Mouse (Mus musculus) megakaryocyte-erythroid progenitor cell, adult 5-6 weeks (primary cell): Measurements from ENCODE around the gene Neil3. TPM values are rescaled to one million over a fixed set of nuclear protein-coding genes. Genes with fewer than 3 reads are reported as not detected.

Experiments used
- ATAC-seq: replicated peaks from 2 replicates; pipeline ENCODE4 v1.8.0; 2016; ENCODE audit warnings: mild to moderate bottlenecking, inconsistent platforms; ENCODE audit not compliant: severe bottlenecking, poor library complexity, low FRiP score, low TSS enrichment
- total RNA-seq, 2 experiments: library from RNA; stranded (forward) in 1 of 2; stranded (reverse) in 1 of 2; fragments of 200-1000, 215-1000 nt in 1 of 2; fragments of >200 nt in 1 of 2; fragmentation: Nextera tagmentation in 1 of 2; gene quantifications; 2 replicates each; pipeline ENCODE4 v1.2.3; 2014 to 2017

Neil3 gene
- total RNA-seq (2014; fragmentation: Nextera tagmentation) (32.8 and 44.6 TPM in 2 replicates), total RNA-seq (2017) (19.4 and 20.2 TPM in 2 replicates)

DNA sequence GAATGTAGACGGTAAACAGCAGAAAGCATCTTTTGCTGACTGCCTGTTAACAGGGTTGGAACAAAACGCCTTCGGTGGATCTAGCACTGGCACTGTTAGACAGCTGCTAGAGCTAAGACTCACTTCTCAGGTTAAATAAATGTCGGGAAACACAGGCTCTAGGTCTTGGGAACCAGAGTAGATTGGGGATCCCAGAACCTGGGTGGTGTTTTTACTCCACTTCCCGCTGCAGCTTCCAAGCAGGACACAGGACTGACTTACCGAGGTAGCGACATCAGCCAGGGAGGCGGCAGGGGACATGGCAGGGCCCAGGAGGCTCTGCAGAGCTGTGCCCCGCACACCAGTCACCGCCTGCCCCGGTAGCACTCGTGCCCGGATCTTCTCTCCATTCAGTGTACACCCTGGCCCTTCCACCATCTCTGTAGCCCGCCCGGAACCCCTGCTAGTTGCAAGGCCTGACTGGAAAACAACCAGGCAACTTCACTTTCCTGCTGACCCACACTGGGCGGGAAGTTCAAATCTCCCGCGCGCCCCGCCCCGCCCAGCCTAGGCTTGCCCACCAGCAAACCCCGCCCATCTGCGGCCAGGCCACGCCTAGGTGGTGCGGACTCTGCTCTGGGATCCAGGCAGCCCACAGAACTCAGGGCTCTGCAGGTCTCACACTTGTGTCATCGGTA is at the start of gene Neil3:
Gene Neil3, minus strand, starts transcription at position 571 of the 677 bp plus-strand sequence.
- peak; percentile 96 for ATAC-seq

DNA sequence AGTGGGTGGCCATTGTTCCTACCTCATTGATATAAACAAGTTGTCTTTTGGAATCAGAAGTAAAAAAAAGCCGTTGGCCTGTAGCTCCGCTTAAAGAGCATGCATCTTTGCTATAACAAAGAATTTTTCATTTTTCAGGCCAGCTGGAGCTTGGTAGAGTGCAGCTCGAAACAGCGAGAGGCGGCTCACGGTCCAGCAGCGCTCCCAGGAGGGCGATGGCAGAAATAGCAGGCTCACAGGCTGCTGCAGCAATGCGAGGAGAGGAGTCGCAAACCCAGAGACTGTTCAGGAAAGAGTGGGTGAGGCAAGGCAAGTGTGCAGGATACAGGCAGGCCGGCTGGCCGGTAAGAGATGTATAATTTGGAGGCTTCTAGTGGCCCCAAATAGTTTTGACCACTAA is 42.0 kb upstream of the Neil3 start:
- ATAC-seq, result no peak

DNA sequence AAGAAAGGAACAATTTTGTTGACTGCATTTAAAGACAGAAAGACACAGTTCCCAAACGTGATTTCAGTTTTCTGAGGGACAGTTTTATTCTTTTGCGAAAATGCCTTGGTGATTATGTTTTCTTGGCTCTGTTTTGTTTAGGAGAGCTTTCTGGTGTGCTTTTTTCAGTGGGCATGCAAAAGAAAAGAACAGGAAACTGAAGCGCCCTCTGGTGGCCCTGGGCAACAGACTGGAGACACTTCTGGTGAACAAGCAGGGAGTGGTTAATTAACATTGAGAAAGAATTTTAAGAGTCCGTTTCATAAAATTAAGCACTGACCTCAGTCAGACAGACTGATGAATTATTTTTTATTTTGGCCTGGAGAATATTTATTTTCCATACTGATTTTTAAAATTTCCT is 25.1 kb upstream of the Neil3 start:
- ATAC-seq, result peak; percentile 84

DNA sequence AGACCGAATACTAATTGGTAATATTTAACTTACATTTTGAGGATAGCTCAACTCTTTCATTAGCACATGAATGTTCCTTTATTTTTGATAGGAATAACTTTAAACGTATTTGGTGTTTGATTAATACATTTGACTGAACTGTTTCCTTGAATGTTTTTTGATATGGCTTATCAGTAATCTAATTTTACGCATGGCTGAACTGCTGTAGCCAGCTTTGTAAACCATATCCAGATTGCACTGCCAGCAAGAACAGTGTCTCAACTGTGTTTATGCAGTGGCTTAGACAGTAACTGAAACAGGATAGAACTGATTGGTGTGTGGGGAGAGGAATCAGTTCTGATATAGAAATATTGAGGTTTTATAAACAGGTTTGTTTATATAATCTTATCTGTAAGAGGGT is 22.6 kb upstream of the Neil3 start:
- ATAC-seq, result no peak

DNA sequence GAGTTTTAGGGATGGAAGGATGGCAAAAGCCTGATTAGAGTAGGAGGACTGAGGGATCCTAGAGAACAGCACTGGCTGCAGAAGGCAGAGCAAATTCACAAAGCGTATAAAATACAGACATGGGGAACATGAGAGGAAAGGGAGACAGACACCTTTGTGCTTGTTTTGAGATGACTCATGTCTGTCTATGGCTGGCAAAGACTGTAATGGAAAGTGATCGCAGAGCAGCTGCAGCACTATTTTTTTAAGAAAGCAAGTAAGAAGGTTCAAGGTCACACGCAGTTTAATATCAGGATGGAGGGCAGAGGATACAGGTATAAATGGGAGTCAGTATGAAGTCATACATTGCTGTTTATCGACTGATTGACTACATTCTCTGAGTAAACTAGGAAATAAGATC is 8.2 kb downstream of the Neil3 start:
- ATAC-seq, result no peak

DNA sequence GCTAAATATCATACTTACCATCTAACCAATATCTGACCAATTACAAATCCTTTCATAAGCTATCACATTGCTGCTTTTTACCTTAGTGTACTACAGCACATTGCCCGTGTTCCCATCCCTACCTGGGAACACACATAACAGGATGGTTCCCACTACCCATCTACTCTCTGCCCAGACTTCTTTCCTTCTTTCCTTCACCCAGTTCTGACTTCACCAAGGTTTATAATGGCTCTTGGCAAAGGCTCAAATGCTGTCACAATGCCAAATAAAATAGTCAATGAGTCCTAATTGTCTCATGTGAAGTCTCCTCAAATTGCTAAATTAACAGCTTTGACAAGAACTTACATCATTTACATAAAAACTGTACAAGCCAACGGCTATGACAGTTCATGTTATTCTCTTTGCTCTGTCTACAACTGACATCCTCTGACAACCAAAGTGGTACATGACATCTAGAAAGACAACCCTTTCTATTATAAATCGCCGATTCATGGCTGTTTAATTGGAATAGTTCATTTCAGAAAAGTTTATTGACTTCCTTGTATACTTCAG is 9.9 kb downstream of the Neil3 start:
- ATAC-seq, result no peak

DNA sequence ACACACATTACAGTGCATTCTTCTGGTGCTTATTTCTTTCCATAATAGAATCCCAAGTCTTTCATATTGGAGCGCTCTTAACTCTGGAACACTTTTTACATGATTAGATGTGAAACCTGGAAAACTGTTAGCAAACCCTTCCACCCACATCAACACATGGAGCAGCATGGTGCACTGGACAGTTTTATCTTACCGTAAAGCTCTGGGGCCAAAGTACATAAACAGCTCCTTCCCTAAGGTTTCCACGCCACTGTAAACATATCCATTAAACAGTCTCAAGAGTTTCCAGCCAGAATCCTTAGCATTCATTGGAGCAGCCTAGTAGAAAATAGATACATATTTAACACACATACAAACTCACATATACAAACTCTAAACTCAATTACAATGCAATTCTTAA is 15.4 kb downstream of the Neil3 start:
- no peak for ATAC-seq

DNA sequence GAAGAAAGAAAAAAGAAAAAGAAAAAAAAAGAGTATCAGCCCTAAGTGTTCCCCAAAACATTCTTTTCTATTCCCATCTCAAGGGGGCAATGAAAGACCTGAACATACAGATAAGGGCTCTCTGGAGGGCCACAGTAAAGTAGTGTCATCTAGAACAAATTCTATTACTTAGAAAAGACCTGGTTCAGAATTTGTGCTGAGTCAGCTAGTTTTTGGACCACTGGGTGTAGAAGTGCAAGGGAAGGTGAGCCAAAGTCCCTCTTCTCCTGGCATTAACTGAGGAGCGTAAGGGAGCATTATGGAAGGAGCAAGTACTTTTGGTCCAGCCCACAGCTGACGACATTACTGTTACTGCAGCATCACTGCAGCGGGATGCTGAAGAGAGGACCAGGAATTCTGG is 19.7 kb downstream of the Neil3 start:
- no peak for ATAC-seq

DNA sequence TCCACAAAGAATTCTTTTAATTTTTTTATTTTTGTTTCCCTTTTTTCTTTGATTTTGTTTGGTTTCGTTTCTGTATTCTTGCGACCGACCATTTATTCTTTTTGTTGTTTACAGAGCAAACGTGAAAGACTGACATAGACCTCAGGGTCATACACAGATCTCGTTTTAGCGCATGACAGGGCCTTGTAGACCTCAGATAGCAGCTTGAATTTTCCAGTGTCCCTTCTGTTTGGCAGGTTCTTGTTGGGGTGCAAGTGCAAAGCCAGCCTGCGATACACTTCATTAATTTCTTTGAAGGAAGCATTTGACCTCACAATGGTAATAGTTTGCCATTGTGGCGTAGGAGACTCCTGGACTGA is 24.6 kb downstream of the Neil3 start:
- no peak for ATAC-seq

DNA sequence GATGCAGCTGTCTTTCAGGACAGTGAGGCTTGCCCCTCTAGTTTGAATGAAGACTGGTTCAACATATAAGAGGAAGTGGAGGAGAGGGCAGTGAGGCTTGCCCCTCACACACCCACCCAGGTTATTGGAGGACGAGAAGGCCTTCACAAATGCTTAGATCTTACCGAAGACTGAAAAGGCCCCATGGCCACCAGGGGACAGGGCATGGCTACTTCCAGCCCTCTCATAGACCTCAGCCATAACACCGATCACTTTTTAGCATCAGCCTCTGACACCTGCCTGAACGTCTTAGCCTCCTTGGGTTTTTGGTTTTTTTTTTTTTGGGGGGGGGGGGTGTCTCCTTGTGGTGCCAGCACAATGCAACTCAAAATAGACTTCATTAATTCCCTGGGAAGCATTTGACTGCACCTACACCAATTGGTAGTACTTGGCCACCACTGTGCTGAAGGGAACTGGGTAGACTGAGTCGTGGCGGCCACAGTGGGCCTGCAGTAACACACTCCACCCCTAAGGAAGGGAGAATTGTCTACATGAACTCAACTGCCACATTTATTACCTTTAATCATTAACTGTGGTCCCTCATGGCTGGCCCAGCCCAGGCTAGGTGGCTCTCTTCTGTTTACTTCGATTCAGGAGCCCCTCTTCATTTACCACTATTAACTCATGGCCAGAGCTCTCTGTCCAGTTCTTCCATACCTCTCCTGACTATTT is 25.1 kb downstream of the Neil3 start:
- ATAC-seq, result no peak

DNA sequence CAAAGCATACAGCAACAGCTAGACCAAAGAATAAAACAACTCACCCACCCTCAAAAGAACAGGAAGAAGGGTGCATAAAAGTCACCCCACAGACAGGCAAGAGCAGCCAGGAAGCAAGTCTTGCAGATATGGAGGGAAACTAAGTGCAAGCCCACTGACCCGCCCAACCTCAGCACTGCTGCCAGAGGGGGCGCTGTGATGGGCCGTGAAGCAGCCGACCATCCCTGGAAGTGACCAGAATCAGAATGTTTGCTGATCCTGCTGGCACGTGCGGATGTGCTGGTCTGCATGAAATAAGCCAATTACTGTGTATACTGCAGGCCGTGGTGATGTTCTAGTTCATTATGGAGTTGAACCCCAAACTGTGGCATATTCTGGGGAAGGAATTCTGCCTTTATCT is 26.6 kb downstream of the Neil3 start:
- ATAC-seq, result no peak; the same call in 1 of the 2 replicates

DNA sequence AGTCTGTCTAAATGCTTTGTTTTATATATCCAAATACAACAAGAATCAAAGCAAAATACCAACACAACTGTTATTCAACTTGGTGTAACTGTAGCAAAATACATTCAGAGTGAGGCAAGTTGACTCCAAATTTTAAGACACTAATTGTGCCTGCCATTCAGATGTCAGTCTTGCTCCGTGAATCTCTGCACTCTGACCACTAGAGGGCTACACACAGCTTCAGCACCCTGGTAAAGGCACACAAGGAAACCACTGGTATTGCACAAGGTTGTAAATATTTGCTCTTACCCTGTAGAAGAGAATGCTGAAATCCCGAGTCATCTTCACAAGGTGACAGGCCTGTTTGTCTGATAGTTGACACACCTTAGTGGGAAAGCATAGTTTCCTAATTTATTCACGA is 31.8 kb downstream of the Neil3 start:
- ATAC-seq, result peak; percentile 100

DNA sequence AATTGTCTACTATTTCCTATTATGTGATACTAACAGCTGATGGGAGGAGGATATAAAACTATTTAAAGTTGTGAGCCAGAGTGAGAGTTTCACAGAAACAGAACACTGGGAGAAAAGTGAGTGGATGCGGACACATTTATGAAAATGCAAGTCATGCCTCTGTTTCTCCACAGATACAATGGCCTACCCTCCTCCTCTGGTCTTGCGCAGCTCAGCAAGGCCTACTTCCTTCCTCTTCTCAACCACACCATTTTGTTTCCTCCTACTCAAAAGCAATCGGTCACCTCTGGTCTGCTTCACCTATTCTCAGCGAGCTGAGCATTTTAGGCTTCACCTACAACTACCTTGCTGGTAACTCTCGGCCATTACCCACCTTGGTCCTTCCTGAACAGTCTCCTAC is 34.0 kb downstream of the Neil3 start:
- ATAC-seq, result 0 out of 2 replicates have a peak, but pooled peaks have one; percentile 27

DNA sequence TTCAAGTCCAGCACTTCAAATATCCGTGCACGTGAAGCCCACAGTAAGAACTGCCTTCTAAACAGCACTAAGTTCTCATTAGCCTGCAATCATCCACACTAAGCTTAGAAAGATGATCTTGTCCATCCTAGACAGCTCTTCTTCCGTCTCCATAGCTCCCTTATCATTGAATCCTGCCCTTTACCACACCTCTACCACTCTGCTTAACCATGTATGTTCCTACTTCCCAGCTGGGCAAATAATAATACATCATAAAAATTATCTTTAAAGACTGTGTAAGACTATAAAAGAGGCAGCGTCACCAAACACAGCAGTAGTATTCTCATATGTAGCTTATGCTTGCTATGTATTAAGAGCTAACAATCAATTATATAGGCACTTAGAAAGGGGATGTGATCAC is 35.2 kb downstream of the Neil3 start:
- no peak for ATAC-seq

DNA sequence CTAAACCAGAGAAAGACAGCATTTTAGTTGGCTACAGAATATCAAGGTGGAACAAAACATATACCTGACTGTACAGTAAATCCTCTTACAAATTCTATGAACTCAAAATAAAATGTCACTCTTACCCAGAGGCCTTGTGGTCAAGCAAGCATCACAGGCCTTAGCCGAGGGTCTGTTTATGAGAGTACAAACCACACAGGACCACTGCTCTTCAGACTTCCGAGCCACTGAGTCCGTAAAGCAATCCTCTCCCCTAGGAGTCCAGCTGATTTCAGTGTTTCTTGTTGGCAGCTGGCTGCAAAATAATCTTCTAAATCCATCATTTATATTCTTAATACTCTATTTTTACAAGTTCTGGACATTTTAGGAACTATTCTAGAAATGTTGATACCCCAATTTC is 38.0 kb downstream of the Neil3 start:
- ATAC-seq, result no peak

DNA sequence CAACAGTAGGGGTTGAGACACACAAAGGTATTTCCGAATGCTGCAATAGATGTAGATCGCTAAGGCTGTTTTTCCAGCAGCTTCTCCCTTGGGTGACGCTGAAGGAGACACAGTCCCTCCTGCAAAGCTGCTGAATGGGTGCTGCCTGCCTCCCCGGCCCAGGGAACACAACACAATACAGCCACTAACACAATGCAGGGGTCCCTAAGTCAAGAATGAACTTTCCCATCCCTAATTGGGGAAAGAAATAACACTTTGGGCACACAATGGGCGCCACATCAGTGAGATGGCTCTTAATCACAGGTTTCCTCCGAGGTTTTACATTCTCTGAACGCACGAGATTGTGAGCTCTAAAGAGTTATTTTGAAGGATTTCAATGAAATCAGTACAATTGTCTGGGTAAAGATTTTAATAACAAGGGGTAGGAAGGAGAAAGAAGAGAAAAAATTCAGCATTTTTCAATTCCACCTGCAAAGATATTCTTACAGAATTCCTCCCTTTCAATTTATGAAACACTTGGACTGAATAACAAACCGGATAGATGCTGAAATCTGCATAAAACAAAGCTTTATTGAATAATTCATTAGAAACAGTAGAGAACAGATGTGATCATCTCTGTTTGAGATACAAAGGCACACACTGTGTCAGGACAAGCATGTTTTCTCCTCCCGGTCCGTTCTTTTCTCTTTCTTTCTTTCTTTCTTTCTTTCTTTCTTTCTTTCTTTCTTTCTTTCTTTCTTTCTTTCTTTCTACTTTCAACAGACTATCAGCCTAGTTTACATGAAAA is 38.6 kb downstream of the Neil3 start:
- ATAC-seq, result no peak

DNA sequence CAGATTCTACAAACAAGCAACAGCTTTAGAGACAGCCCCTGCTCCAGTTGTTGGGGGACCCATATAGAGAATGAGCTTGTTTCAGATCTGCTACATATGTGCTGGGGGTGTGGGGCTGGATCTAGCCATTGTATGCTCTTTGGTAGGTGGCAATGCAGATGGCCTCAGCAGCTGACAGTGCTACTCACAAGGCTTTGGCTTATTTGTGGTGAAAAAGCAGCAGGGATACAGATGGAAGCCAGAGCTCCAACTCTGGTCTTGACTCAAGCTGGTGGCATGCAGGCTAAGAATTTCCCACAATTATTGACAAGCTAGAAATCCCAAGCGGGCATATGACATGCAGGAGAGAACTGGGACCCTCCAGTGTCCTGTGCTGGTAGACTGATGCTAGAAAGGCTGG is 40.8 kb downstream of the Neil3 start:
- ATAC-seq, result no peak

DNA sequence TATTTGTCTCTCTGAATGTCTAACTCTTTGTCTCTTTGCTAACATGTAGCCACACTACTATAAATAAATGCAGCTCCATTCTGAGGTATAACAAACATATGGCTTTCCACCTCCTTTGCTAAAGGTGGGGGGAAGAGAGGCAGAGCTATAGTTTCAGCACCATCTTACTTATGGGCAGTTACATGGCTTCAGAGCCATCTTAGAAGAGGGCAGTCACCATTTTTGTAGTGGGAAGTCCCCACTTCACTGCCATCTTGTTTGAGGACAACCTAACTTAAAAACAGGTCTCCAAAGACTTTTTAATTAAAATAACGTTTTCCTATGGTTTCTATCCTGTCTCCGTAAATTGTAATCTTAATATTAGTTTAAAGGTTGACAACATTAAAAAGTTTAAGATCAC is 47.1 kb downstream of the Neil3 start:
- ATAC-seq, result no peak

DNA sequence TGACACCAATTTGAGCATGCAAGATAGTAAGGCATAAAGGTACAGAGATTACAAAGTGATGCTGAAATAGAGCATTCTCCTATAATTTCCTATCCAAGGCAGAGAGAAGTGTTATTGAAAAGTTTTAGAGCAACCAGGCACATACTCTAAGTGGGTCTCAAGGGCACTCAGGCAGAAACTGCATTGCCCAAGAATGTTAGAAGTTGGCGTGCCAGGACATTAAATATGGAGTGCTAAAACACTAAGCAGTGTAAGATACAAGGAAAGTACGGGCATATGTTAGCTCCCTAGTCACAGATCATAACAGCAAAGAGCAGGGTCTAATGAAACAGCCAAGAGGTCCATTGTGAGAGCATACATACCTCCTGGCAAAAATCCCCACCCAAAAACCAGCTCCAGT is 65.3 kb downstream of the Neil3 start:
- ATAC-seq, result no peak

DNA sequence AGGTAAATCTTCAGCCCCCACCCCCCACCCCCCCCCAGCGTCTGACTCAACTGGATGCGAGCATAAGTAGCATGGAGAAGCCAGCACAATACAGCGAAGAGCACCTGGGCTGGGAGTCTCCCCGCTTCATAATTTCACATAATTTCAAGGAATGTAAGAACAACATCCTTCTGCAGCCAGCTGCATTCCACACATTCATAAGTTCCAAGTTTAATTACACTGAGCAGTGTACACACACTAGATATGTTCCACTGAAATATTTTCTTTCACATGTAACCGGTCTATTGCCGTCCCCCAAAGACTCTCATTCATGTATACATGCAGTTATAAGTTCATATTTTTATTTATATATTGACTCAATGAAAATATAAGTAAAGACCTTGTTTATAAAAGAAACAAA is 72.6 kb downstream of the Neil3 start:
- ATAC-seq, result no peak
